In genomic region chr16:15107234-15107633, GRCm38 (mm10) we compare ENCODE assay signal across 22 mouse cellular contexts.
A peak's percentile ranks its signal among the peaks of the same experiment; 100 is the strongest.
DNase-seq lines count a peak whose midpoint lies in the region; ATAC-seq and TF ChIP-seq lines count a peak whose summit lies in the region.
"Had no signal": no experiment of that assay in that cellular context is flagged by ENCODE, and none has a peak within 500 bp of the region (broad histone marks: within the 10 kb centered on the region; RNA-seq: fewer than 3 reads in every experiment).

No protein-coding gene starts in this region.

- TF ChIP-seq EP300 in heart, adult 2 months (IDR thresholded peaks at IDR 0.05; ENCODE audit: insufficient read depth, low read depth, low read length) = no peak

- H3K4me2 ChIP-seq in heart, embryonic 12.5 days = no peak overlapping the region
- H3K4me2 ChIP-seq in lung, embryonic 14.5 days = no peak overlapping the region
- H3K4me2 ChIP-seq in midbrain, postnatal 0 days (ENCODE audit: low read depth, low read length, poor library complexity, severe bottlenecking) = no peak overlapping the region
- H3K4me2 ChIP-seq: embryonic facial prominence, embryonic 13.5 days; forebrain, embryonic 12.5 days; heart, embryonic 11.5 days; hindbrain, embryonic 15.5 days had no signal

- no peaks in the 10 kb centered on the region for H3K27me3 ChIP-seq in heart, adult 2 months (ENCODE audit: control insufficient read depth, insufficient read depth, low read length)
- H3K27me3 ChIP-seq in heart, embryonic 12.5 days (replicated peaks) = no peaks in the 10 kb centered on the region
- H3K27me3 ChIP-seq in lung, embryonic 14.5 days (ENCODE audit: insufficient read depth, low read length) = no peaks in the 10 kb centered on the region
- H3K27me3 ChIP-seq in midbrain, postnatal 0 days (ENCODE audit: insufficient read depth, low read length) = no peaks in the 10 kb centered on the region
- H3K27me3 ChIP-seq: embryonic facial prominence, embryonic 13.5 days; forebrain, embryonic 12.5 days; hindbrain, embryonic 15.5 days had no signal

- no peak for DNase-seq in heart, adult 2 months
- no peak for DNase-seq in lung, embryonic 14.5 days
- no peak for DNase-seq in lung, adult 18-20 months
- DNase-seq in ES-E14 (ENCODE audit: low read depth, low spot score) = no peak
- peak; percentile 8 for DNase-seq in ZHBTc4 (ENCODE audit: low read depth, low spot score)
- DNase-seq in testis, postnatal 10 days (ENCODE audit: low spot score) = no peak
- no peak for DNase-seq in midbrain, postnatal 0 days (ENCODE audit: low spot score)
- DNase-seq: adrenal gland, postnatal 10 days; cerebellum, adult 11 months; cerebellum, adult 8-10 months; cerebellum, postnatal 14 days; forebrain, postnatal 0 days; gastrocnemius, postnatal 36 days; heart, adult 18-20 months had no signal

- in situ Hi-C loops in ES-E14 (cut with MboI; ENCODE audit: low sequenced_read_pairs in 2 of 2, unreplicated experiment in 2 of 2) = no loop called here

- peak; percentile 49 for TF ChIP-seq CTCF in heart, adult 2 months (IDR thresholded peaks at IDR 0.05)
- peak; percentile 20; the same call in 1 of the 2 replicates for TF ChIP-seq CTCF in lung, embryonic 14.5 days (IDR thresholded peaks at IDR 0.05; ENCODE audit: low read depth)
- no peak for TF ChIP-seq CTCF in midbrain, postnatal 0 days (IDR thresholded peaks at IDR 0.05)

- no peaks in the 10 kb centered on the region for H3K9me3 ChIP-seq in heart, embryonic 12.5 days (replicated peaks)
- no peaks in the 10 kb centered on the region for H3K9me3 ChIP-seq in lung, embryonic 14.5 days (ENCODE audit: low read depth, low read length)
- no peaks in the 10 kb centered on the region for H3K9me3 ChIP-seq in ES-E14 (ENCODE audit: control insufficient read depth, insufficient read depth, low read depth, low read length)
- no peaks in the 10 kb centered on the region for H3K9me3 ChIP-seq in midbrain, postnatal 0 days (ENCODE audit: low read length)
- H3K9me3 ChIP-seq: forebrain, embryonic 12.5 days; hindbrain, embryonic 10.5 days; hindbrain, embryonic 15.5 days had no signal

- no peak overlapping the region for H3K27ac ChIP-seq in heart, adult 2 months
- no peak overlapping the region for H3K27ac ChIP-seq in heart, embryonic 12.5 days (ENCODE audit: poor library complexity, severe bottlenecking)
- no peak overlapping the region for H3K27ac ChIP-seq in lung, embryonic 14.5 days (ENCODE audit: low read depth)
- no peak overlapping the region for H3K27ac ChIP-seq in ES-E14 (ENCODE audit: insufficient read depth, low read depth, low read length, poor library complexity, severe bottlenecking)
- H3K27ac ChIP-seq in midbrain, postnatal 0 days (ENCODE audit: low read depth, low read length) = no peak overlapping the region
- H3K27ac ChIP-seq: embryonic facial prominence, embryonic 13.5 days; forebrain, embryonic 12.5 days; hindbrain, embryonic 10.5 days; hindbrain, embryonic 15.5 days had no signal

- no peak for TF ChIP-seq POLR2A in heart, adult 2 months (IDR thresholded peaks at IDR 0.05; ENCODE audit: insufficient read depth, low read depth, low read length)

- no peaks in the 10 kb centered on the region for H3K79me2 ChIP-seq in heart, adult 2 months (replicated peaks; ENCODE audit: control insufficient read depth, insufficient read depth, low read length)

- no peaks in the 10 kb centered on the region for H3K4me1 ChIP-seq in heart, adult 2 months (ENCODE audit: control insufficient read depth, insufficient read depth, low read length)
- H3K4me1 ChIP-seq in heart, embryonic 12.5 days (replicated peaks) = no peaks in the 10 kb centered on the region
- no peaks in the 10 kb centered on the region for H3K4me1 ChIP-seq in lung, embryonic 14.5 days (ENCODE audit: insufficient read depth)
- no peaks in the 10 kb centered on the region for H3K4me1 ChIP-seq in ES-E14 (ENCODE audit: control insufficient read depth in 2 of 2, insufficient read depth in 2 of 2, low read length in 2 of 2, poor library complexity in 1 of 2)
- H3K4me1 ChIP-seq in midbrain, postnatal 0 days (ENCODE audit: insufficient read depth, low read length) = no peaks in the 10 kb centered on the region
- H3K4me1 ChIP-seq: forebrain, embryonic 12.5 days; hindbrain, embryonic 10.5 days; hindbrain, embryonic 15.5 days had no signal

- ATAC-seq in heart, embryonic 12.5 days (ENCODE audit: insufficient number of reproducible peaks, low FRiP score) = no peak
- ATAC-seq in lung, embryonic 14.5 days (ENCODE audit: insufficient read depth) = no peak
- ATAC-seq in midbrain, postnatal 0 days (ENCODE audit: low FRiP score) = no peak
- ATAC-seq: forebrain, postnatal 0 days; inflammation-experienced regulatory T-cells, adult 6 months; intestine, postnatal 0 days had no signal

- no peak overlapping the region for H3K9ac ChIP-seq in heart, adult 2 months (ENCODE audit: low read depth, low read length)
- H3K9ac ChIP-seq in heart, embryonic 12.5 days = no peak overlapping the region
- no peak overlapping the region for H3K9ac ChIP-seq in lung, embryonic 14.5 days
- H3K9ac ChIP-seq in ES-E14 (ENCODE audit: insufficient read depth, low read depth, low read length, poor library complexity, severe bottlenecking) = no peak overlapping the region
- H3K9ac ChIP-seq in midbrain, postnatal 0 days (replicated peaks; ENCODE audit: low read length, poor library complexity, severe bottlenecking) = no peak overlapping the region
- H3K9ac ChIP-seq: embryonic facial prominence, embryonic 13.5 days; forebrain, embryonic 12.5 days; forebrain, postnatal 0 days; hindbrain, embryonic 15.5 days had no signal

- WGBS in heart, adult 2 months = 80% methylated on average over 1 of the region's 1 CpGs
- WGBS in heart, embryonic 12.5 days = 60% methylated on average over 1 of the region's 1 CpGs
- WGBS in lung, embryonic 14.5 days = 82% methylated on average over 1 of the region's 1 CpGs
- 89% methylated on average over 1 of the region's 1 CpGs for WGBS in midbrain, postnatal 0 days

- H3K4me3 ChIP-seq in heart, adult 2 months = no peak overlapping the region
- no peak overlapping the region for H3K4me3 ChIP-seq in heart, embryonic 12.5 days
- H3K4me3 ChIP-seq in lung, embryonic 14.5 days (ENCODE audit: low read depth, low read length) = no peak overlapping the region
- H3K4me3 ChIP-seq in ES-E14 (ENCODE audit: insufficient read depth in 1 of 2, low read depth in 1 of 2, low read length in 2 of 2, poor library complexity in 1 of 2, severe bottlenecking in 1 of 2) = no peak overlapping the region
- no peak overlapping the region for H3K4me3 ChIP-seq in midbrain, postnatal 0 days (ENCODE audit: low read depth, low read length)
- H3K4me3 ChIP-seq: embryonic facial prominence, embryonic 13.5 days; forebrain, embryonic 12.5 days; hindbrain, embryonic 10.5 days; hindbrain, embryonic 15.5 days had no signal

- no peaks in the 10 kb centered on the region for H3K36me3 ChIP-seq in heart, adult 2 months (ENCODE audit: control insufficient read depth, insufficient read depth, low read length)
- H3K36me3 ChIP-seq in heart, embryonic 12.5 days = no peaks in the 10 kb centered on the region
- H3K36me3 ChIP-seq in lung, embryonic 14.5 days (ENCODE audit: insufficient read depth) = no peaks in the 10 kb centered on the region
- H3K36me3 ChIP-seq in ES-E14 (ENCODE audit: control insufficient read depth, insufficient read depth, low read length, poor library complexity, severe bottlenecking) = no peaks in the 10 kb centered on the region
- no peaks in the 10 kb centered on the region for H3K36me3 ChIP-seq in midbrain, postnatal 0 days (ENCODE audit: insufficient read depth, low read length)
- H3K36me3 ChIP-seq: embryonic facial prominence, embryonic 13.5 days; forebrain, embryonic 12.5 days; hindbrain, embryonic 10.5 days; hindbrain, embryonic 15.5 days had no signal

- intact Hi-C loops in heart, adult 2 months (cut with DNase I) = no loop called here

TF ChIP-seq in ES-E14, 5 proteins besides CTCF, POLR2A, EP300 and RAD21:
- TF ChIP-seq HCFC1 (IDR thresholded peaks at IDR 0.05; ENCODE audit: borderline replicate concordance, insufficient read depth, low read length) = no peak
- peak; percentile 65 for TF ChIP-seq ZC3H11A (IDR thresholded peaks at IDR 0.05; ENCODE audit: borderline replicate concordance, low read depth, low read length)
TF ChIP-seq in ES-E14: peak in this region for 1.
